Mouse (Mus musculus): ENCODE data around the gene Usp13. TPM values are rescaled to one million over a fixed set of nuclear protein-coding genes. Genes with fewer than 3 reads are reported as not detected.

The Usp13 gene
- polyA plus RNA-seq (2014; fragmentation: Nextera tagmentation; extraction: Ambion mirVana), result 7.6 and 9.9 TPM in 2 replicates

- Histone ChIP-seq H3K4me2 (ENCODE audit: low read depth, low read length) (peak within 1 kb of the TSS; percentile 86), H3K4me3 (ENCODE audit: low read depth, low read length) (peak within 1 kb of the TSS; percentile 81), H3K27ac (replicated peaks; ENCODE audit: low read depth, low read length) (peak within 1 kb of the TSS; percentile 90), H3K4me1 (ENCODE audit: control insufficient read depth, insufficient read depth, low read length) (peaks cover 6% of the 10 kb centered on the region; the same call in 1 of the 2 replicates), H3K27me3 (replicated peaks; ENCODE audit: control insufficient read depth, insufficient read depth, low read length) (no peaks in the 10 kb centered on the region), H3K9me3 (ENCODE audit: control insufficient read depth, low read length) (no peaks in the 10 kb centered on the region), H3K36me3 (ENCODE audit: control insufficient read depth, insufficient read depth, low read length) (no peaks in the 10 kb centered on the region), H3K9ac (ENCODE audit: low read depth, low read length) (peak within 1 kb of the TSS; percentile 79)
- 2% methylated on average over 29 of the region's 84 CpGs for WGBS
- DNase-seq (ENCODE audit: low spot score) (peak; percentile 85), ATAC-seq (ENCODE audit: low read depth) (peak; percentile 90)
Observed at GRCm38 (mm10) chr3:32817357-32818326, at the start of gene Usp13. Usp13 (plus strand) TSS chr3:32817546.

GRCm38 (mm10) chr3:32770781-32771180, 46.6 kb upstream of the Usp13 start:
- Histone ChIP-seq H3K4me3 (ENCODE audit: low read depth, low read length) (no peak overlapping the region), H3K4me2 (ENCODE audit: low read depth, low read length) (no peak overlapping the region), H3K27me3 (replicated peaks; ENCODE audit: control insufficient read depth, insufficient read depth, low read length) (no peaks in the 10 kb centered on the region), H3K27ac (replicated peaks; ENCODE audit: low read depth, low read length) (no peak overlapping the region), H3K9ac (ENCODE audit: low read depth, low read length) (no peak overlapping the region), H3K9me3 (ENCODE audit: control insufficient read depth, low read length) (no peaks in the 10 kb centered on the region), H3K36me3 (ENCODE audit: control insufficient read depth, insufficient read depth, low read length) (no peaks in the 10 kb centered on the region), H3K4me1 (ENCODE audit: control insufficient read depth, insufficient read depth, low read length) (no peaks in the 10 kb centered on the region)
- DNase-seq (ENCODE audit: low spot score), result no peak
- 68% methylated on average over 2 of the region's 2 CpGs for WGBS
- no peak for ATAC-seq (ENCODE audit: low read depth)

- Histone ChIP-seq H3K27me3 (replicated peaks; ENCODE audit: control insufficient read depth, insufficient read depth, low read length) (no peaks in the 10 kb centered on the region), H3K4me1 (ENCODE audit: control insufficient read depth, insufficient read depth, low read length) (no peaks in the 10 kb centered on the region), H3K9me3 (ENCODE audit: control insufficient read depth, low read length) (no peaks in the 10 kb centered on the region), H3K4me2 (ENCODE audit: low read depth, low read length) (peak overlapping the region; percentile 86), H3K36me3 (ENCODE audit: control insufficient read depth, insufficient read depth, low read length) (no peaks in the 10 kb centered on the region), H3K27ac (replicated peaks; ENCODE audit: low read depth, low read length) (peak overlapping the region; percentile 90), H3K4me3 (ENCODE audit: low read depth, low read length) (peak overlapping the region; percentile 81), H3K9ac (ENCODE audit: low read depth, low read length) (peak overlapping the region; percentile 79)
- ATAC-seq (ENCODE audit: low read depth) (peak; percentile 44), DNase-seq (ENCODE audit: low spot score) (peak; percentile 17)
- WGBS, result 6% methylated on average over 8 of the region's 9 CpGs
Observed at GRCm38 (mm10) chr3:32817001-32817356, 367 bp upstream of the Usp13 start.

- Histone ChIP-seq H3K9ac (ENCODE audit: low read depth, low read length) (peak overlapping the region; percentile 79), H3K4me1 (ENCODE audit: control insufficient read depth, insufficient read depth, low read length) (peaks cover 8% of the 10 kb centered on the region; the same call in 1 of the 2 replicates), H3K4me2 (ENCODE audit: low read depth, low read length) (peak overlapping the region; percentile 86), H3K36me3 (ENCODE audit: control insufficient read depth, insufficient read depth, low read length) (no peaks in the 10 kb centered on the region), H3K4me3 (ENCODE audit: low read depth, low read length) (peak overlapping the region; percentile 81), H3K27me3 (replicated peaks; ENCODE audit: control insufficient read depth, insufficient read depth, low read length) (no peaks in the 10 kb centered on the region), H3K9me3 (ENCODE audit: control insufficient read depth, low read length) (no peaks in the 10 kb centered on the region), H3K27ac (replicated peaks; ENCODE audit: low read depth, low read length) (no peak overlapping the region)
- ATAC-seq (ENCODE audit: low read depth) (no peak), DNase-seq (ENCODE audit: low spot score) (peak; percentile 12)
- 4% methylated on average over 12 of the region's 12 CpGs for WGBS
Observed at GRCm38 (mm10) chr3:32818327-32818900, 1.1 kb downstream of the Usp13 start.

GRCm38 (mm10) chr3:32822620-32823019, 5.3 kb downstream of the Usp13 start:
- Histone ChIP-seq H3K9ac (ENCODE audit: low read depth, low read length) (no peak overlapping the region), H3K4me2 (ENCODE audit: low read depth, low read length) (no peak overlapping the region), H3K27ac (replicated peaks; ENCODE audit: low read depth, low read length) (no peak overlapping the region), H3K4me1 (ENCODE audit: control insufficient read depth, insufficient read depth, low read length) (peaks cover 8% of the 10 kb centered on the region; the same call in 1 of the 2 replicates), H3K27me3 (replicated peaks; ENCODE audit: control insufficient read depth, insufficient read depth, low read length) (no peaks in the 10 kb centered on the region), H3K9me3 (ENCODE audit: control insufficient read depth, low read length) (no peaks in the 10 kb centered on the region), H3K4me3 (ENCODE audit: low read depth, low read length) (no peak overlapping the region), H3K36me3 (ENCODE audit: control insufficient read depth, insufficient read depth, low read length) (no peaks in the 10 kb centered on the region)
- DNase-seq (ENCODE audit: low spot score), result peak; percentile 49
- 0 out of 2 replicates have a peak, but pooled peaks have one; percentile 16 for ATAC-seq (ENCODE audit: low read depth)
- 48% methylated on average over 3 of the region's 3 CpGs for WGBS

- WGBS, result 82% methylated on average over 5 of the region's 5 CpGs
- DNase-seq (ENCODE audit: low spot score) (no peak), ATAC-seq (ENCODE audit: low read depth) (no peak)
- no peaks in the 10 kb centered on the region for H3K27me3 ChIP-seq (replicated peaks; ENCODE audit: control insufficient read depth, insufficient read depth, low read length)
- H3K27ac ChIP-seq (replicated peaks; ENCODE audit: low read depth, low read length), result no peak overlapping the region
- H3K9me3 ChIP-seq (ENCODE audit: control insufficient read depth, low read length), result no peaks in the 10 kb centered on the region
- H3K4me1 ChIP-seq (ENCODE audit: control insufficient read depth, insufficient read depth, low read length), result peaks cover 8% of the 10 kb centered on the region; the same call in 1 of the 2 replicates
- H3K36me3 ChIP-seq (ENCODE audit: control insufficient read depth, insufficient read depth, low read length), result no peaks in the 10 kb centered on the region
- H3K9ac ChIP-seq (ENCODE audit: low read depth, low read length), result no peak overlapping the region
- no peak overlapping the region for H3K4me3 ChIP-seq (ENCODE audit: low read depth, low read length)
- H3K4me2 ChIP-seq (ENCODE audit: low read depth, low read length), result no peak overlapping the region
Observed at GRCm38 (mm10) chr3:32824923-32825322, 7.6 kb downstream of the Usp13 start.

GRCm38 (mm10) chr3:32825964-32826479, 8.7 kb downstream of the Usp13 start:
- ATAC-seq (ENCODE audit: low read depth), result no peak
- no peak for DNase-seq (ENCODE audit: low spot score)

GRCm38 (mm10) chr3:32826701-32827100, 9.4 kb downstream of the Usp13 start:
- no peaks in the 10 kb centered on the region for H3K9me3 ChIP-seq (ENCODE audit: control insufficient read depth, low read length)
- 51% methylated on average over 6 of the region's 6 CpGs for WGBS
- H3K4me2 ChIP-seq (ENCODE audit: low read depth, low read length), result no peak overlapping the region
- ATAC-seq (ENCODE audit: low read depth) (no peak), DNase-seq (ENCODE audit: low spot score) (peak; percentile 36)
- H3K4me1 ChIP-seq (ENCODE audit: control insufficient read depth, insufficient read depth, low read length), result peaks cover 8% of the 10 kb centered on the region; the same call in 1 of the 2 replicates
- H3K27ac ChIP-seq (replicated peaks; ENCODE audit: low read depth, low read length), result no peak overlapping the region
- no peak overlapping the region for H3K4me3 ChIP-seq (ENCODE audit: low read depth, low read length)
- no peaks in the 10 kb centered on the region for H3K27me3 ChIP-seq (replicated peaks; ENCODE audit: control insufficient read depth, insufficient read depth, low read length)
- H3K36me3 ChIP-seq (ENCODE audit: control insufficient read depth, insufficient read depth, low read length), result no peaks in the 10 kb centered on the region
- no peak overlapping the region for H3K9ac ChIP-seq (ENCODE audit: low read depth, low read length)

More at GRCm38 (mm10) chr3:32825964-32826479, 8.7 kb downstream of the Usp13 start:
- H3K36me3 ChIP-seq (ENCODE audit: control insufficient read depth, insufficient read depth, low read length), result no peaks in the 10 kb centered on the region
- H3K9ac ChIP-seq (ENCODE audit: low read depth, low read length), result no peak overlapping the region
- no peaks in the 10 kb centered on the region for H3K9me3 ChIP-seq (ENCODE audit: control insufficient read depth, low read length)
- H3K4me2 ChIP-seq (ENCODE audit: low read depth, low read length), result no peak overlapping the region
- H3K27me3 ChIP-seq (replicated peaks; ENCODE audit: control insufficient read depth, insufficient read depth, low read length), result no peaks in the 10 kb centered on the region
- 70% methylated on average over 3 of the region's 3 CpGs for WGBS
- no peak overlapping the region for H3K27ac ChIP-seq (replicated peaks; ENCODE audit: low read depth, low read length)
- H3K4me3 ChIP-seq (ENCODE audit: low read depth, low read length), result no peak overlapping the region
- peaks cover 8% of the 10 kb centered on the region; the same call in 1 of the 2 replicates for H3K4me1 ChIP-seq (ENCODE audit: control insufficient read depth, insufficient read depth, low read length)

All from embryonic facial prominence, embryonic 14.5 days (tissue).